In the genomic region with DNA sequence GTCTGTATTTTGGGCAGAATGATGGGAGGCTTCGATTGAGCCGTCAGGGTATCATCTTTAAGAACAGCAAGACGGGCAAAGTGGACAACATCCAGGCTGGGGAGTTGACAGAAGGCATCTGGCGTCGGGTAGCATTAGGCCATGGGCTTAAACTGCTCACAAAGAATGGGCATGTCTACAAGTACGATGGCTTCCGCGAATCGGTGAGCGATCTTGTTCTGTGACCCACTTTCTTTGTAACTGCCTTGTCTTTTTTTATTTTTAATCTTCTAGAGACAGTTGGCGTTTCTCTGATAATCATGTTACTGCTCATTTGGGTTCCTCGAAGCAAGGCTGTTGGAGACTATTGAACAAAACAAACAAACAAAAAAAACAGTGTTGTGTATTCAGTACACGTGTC, we compare ENCODE assay signal across 10 mouse cellular contexts. TPM values are rescaled to one million over a fixed set of nuclear protein-coding genes. Genes with fewer than 3 reads are reported as not detected.
DNase-seq lines count a peak whose midpoint lies in the region; ATAC-seq and TF ChIP-seq lines count a peak whose summit lies in the region.
"Had no signal": no experiment of that assay in that cellular context is flagged by ENCODE, and none has a peak within 500 bp of the region (broad histone marks: within the 10 kb centered on the region; RNA-seq: fewer than 3 reads in every experiment).

No protein-coding gene starts in this region.

- peak overlapping the region; percentile 82 for H3K4me2 ChIP-seq in liver, embryonic 13.5 days

- ATAC-seq in liver, embryonic 13.5 days (ENCODE audit: low read depth), result no peak
- ATAC-seq in frontal cortex, adult (ENCODE audit: low TSS enrichment), result no peak

- H3K36me3 ChIP-seq in testis, adult 2 months (ENCODE audit: control insufficient read depth, insufficient read depth, low read length), result peaks cover 3% of the 10 kb centered on the region
- peaks cover 50% of the 10 kb centered on the region for H3K36me3 ChIP-seq in liver, embryonic 13.5 days

- H3K9me3 ChIP-seq in liver, embryonic 13.5 days (replicated peaks), result no peaks in the 10 kb centered on the region

- TF ChIP-seq CTCF in cerebellum, adult 2 months (IDR thresholded peaks at IDR 0.05; ENCODE audit: borderline replicate concordance, insufficient read depth, low read depth, low read length), result no peak
- TF ChIP-seq CTCF in testis, adult 2 months (IDR thresholded peaks at IDR 0.05; ENCODE audit: control insufficient read depth, insufficient read depth, insufficient replicate concordance, low read depth, low read length), result no peak

- peaks cover 8% of the 10 kb centered on the region; the same call in 1 of the 2 replicates for H3K4me1 ChIP-seq in cerebellum, adult 2 months (ENCODE audit: control insufficient read depth, insufficient read depth, low read length)
- H3K4me1 ChIP-seq in testis, adult 2 months (ENCODE audit: control insufficient read depth, insufficient read depth, low read length), result peaks cover 3% of the 10 kb centered on the region
- H3K4me1 ChIP-seq in liver, embryonic 13.5 days (replicated peaks), result peaks cover 31% of the 10 kb centered on the region

- H3K27me3 ChIP-seq in cerebellum, adult 2 months (ENCODE audit: control insufficient read depth, insufficient read depth, low read length), result no peaks in the 10 kb centered on the region
- no peaks in the 10 kb centered on the region for H3K27me3 ChIP-seq in testis, adult 2 months (ENCODE audit: control insufficient read depth, insufficient read depth, low read length)
- peaks cover 25% of the 10 kb centered on the region for H3K27me3 ChIP-seq in liver, embryonic 13.5 days

- H3K27ac ChIP-seq in cerebellum, adult 2 months (ENCODE audit: insufficient read depth, low read length), result no peak overlapping the region
- H3K27ac ChIP-seq in testis, adult 2 months (ENCODE audit: control insufficient read depth, insufficient read depth, low read depth, low read length), result no peak overlapping the region
- peak overlapping the region; percentile 83 for H3K27ac ChIP-seq in liver, embryonic 13.5 days

- 47% methylated on average over 13 of the region's 13 CpGs for WGBS in cerebellum, adult 2 months
- 71% methylated on average over 13 of the region's 13 CpGs for WGBS in liver, embryonic 13.5 days (ENCODE audit: insufficient replicate concordance)

- peak overlapping the region; percentile 29 for H3K4me3 ChIP-seq in cerebellum, adult 2 months (replicated peaks; ENCODE audit: insufficient read depth, low read depth, low read length)
- H3K4me3 ChIP-seq in testis, adult 2 months (ENCODE audit: control insufficient read depth, low read depth, low read length), result peak overlapping the region; percentile 98
- H3K4me3 ChIP-seq in liver, embryonic 13.5 days (replicated peaks), result peak overlapping the region; percentile 79

- DNase-seq in cerebellum, adult 2 months, result no peak
- DNase-seq in cerebellum, postnatal 36 days, result no peak
- DNase-seq in testis, postnatal 14 days (ENCODE audit: low spot score), result no peak
- no peak for DNase-seq in liver, embryonic 13.5 days
- no peak for DNase-seq in right cerebral cortex, postnatal 14 days
- DNase-seq in Muller cell, postnatal 12 days (ENCODE audit: inconsistent ontology term), result no peak
- DNase-seq: cerebellum, adult 9-10 months; lung, postnatal 4 days had no signal

- no peak for TF ChIP-seq POLR2A in cerebellum, adult 2 months (IDR thresholded peaks at IDR 0.05; ENCODE audit: borderline replicate concordance, insufficient read depth, low read length)
- TF ChIP-seq POLR2A in testis, adult 2 months (IDR thresholded peaks at IDR 0.05; ENCODE audit: control insufficient read depth, low read depth, low read length), result no peak

- H3K9ac ChIP-seq in liver, embryonic 13.5 days, result peak overlapping the region; percentile 90

RNA-seq across cellular contexts. Expression of gene P2rx3, which starts 1.1 kb away (rescaled TPM):
- 1.6 TPM in 2 replicates for polyA plus RNA-seq in cerebellum, adult 2 months (2012; rRNA removed)
- 86.4 and 103 TPM in 2 replicates for polyA plus RNA-seq in testis, adult 2 months (2012; rRNA removed)
- 0.23 and 0.27 TPM in 2 replicates for polyA plus RNA-seq in liver, embryonic 13.5 days (2015; fragmentation: Nextera tagmentation; extraction: Ambion mirVana)

RNA-seq across cellular contexts. Expression of gene Ssrp1, which starts 1.3 kb away (rescaled TPM):
- polyA plus RNA-seq in cerebellum, adult 2 months (2012; rRNA removed), result 117 TPM in 2 replicates
- 109 and 120 TPM in 2 replicates for polyA plus RNA-seq in testis, adult 2 months (2012; rRNA removed)
- 199 and 216 TPM in 2 replicates for polyA plus RNA-seq in liver, embryonic 13.5 days (2015; fragmentation: Nextera tagmentation; extraction: Ambion mirVana)

RNA-seq across cellular contexts. Expression of gene Tnks1bp1, which starts 9.5 kb away (rescaled TPM):
- polyA plus RNA-seq in cerebellum, adult 2 months (2012; rRNA removed), result 38.4 and 39.6 TPM in 2 replicates
- 7.4 and 8.4 TPM in 2 replicates for polyA plus RNA-seq in testis, adult 2 months (2012; rRNA removed)
- polyA plus RNA-seq in liver, embryonic 13.5 days (2015; fragmentation: Nextera tagmentation; extraction: Ambion mirVana), result 3.4 and 4.9 TPM in 2 replicates

RNA-seq across cellular contexts. Expression of gene Prg3, which starts 50.3 kb away (rescaled TPM):
- not detected in 2 replicates for polyA plus RNA-seq in cerebellum, adult 2 months (2012; rRNA removed)
- not detected in 2 replicates for polyA plus RNA-seq in testis, adult 2 months (2012; rRNA removed)
- 6.3 and 6.5 TPM in 2 replicates for polyA plus RNA-seq in liver, embryonic 13.5 days (2015; fragmentation: Nextera tagmentation; extraction: Ambion mirVana)

RNA-seq across cellular contexts. Expression of gene Prg2, which starts 58.1 kb away (rescaled TPM):
- polyA plus RNA-seq in cerebellum, adult 2 months (2012; rRNA removed), result 0.14 and 0.23 TPM in 2 replicates
- polyA plus RNA-seq in testis, adult 2 months (2012; rRNA removed), result not detected in 2 replicates
- polyA plus RNA-seq in liver, embryonic 13.5 days (2015; fragmentation: Nextera tagmentation; extraction: Ambion mirVana), result 59.8 and 60.0 TPM in 2 replicates

Comparison
In these comparisons a context has a peak if more than half of its experiments do, and no peak if none do; other contexts are left out.
1. H3K4me3 ChIP-seq: peak in every context shown above with its lines; median percentile 98 in testis, adult 2 months; 79 in liver, embryonic 13.5 days; 29 in cerebellum, adult 2 months.
2. RNA of gene P2rx3, which starts 1.1 kb away (polyA plus RNA-seq): 86.4 to 103 TPM in testis, adult 2 months; 1.6 TPM in cerebellum, adult 2 months and 0.23 to 0.27 TPM in liver, embryonic 13.5 days; every median in the first group is over 10 times any median in the second.